Mouse (Mus musculus): ENCODE measurements around the gene Gm3259. TPM values are rescaled to one million over a fixed set of nuclear protein-coding genes. Genes with fewer than 3 reads are reported as not detected.

Gene Gm3259
- total RNA-seq (2023) = not detected

DNA sequence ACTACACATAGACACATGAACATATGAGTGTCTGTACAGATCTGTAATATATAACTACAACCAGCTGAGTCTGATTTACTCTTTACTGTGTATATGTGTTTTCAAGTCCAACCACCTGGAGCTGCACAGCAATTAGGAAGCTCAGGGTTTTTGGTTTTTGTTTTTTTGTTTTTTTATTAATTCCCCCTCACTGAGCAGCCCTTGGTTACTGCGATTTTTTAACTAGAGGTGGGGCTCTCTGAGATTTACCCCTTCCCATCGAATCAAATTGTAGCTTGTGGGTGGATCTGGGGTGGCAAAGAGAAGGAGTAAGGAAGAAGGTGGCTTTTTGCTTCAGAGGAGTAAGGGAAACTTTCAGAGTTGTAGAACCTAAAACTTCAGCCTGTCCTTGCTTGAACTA lies at the start of gene Gm3259:
Gm3259 (plus strand) TSS at position 301 of the 400 bp plus-strand sequence.

DNA sequence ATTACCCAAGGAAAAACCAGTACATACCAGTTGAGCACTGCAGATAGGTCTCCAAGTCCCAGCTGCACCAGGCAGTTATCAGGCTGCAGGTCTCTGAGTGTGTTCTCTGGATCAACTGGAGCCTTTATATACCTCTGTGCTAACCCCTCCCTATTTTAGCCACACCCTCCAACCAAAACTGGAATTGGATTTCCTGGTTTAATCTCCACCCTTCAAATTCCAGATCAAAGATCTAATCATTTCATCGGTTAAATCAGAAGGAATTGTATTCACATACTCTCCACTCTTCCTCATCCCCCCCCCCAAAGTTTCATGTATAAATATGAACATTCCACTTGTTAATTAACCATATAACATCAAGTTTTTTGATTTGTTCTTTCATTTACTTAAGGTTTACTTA lies 33.0 kb upstream of the Gm3259 start, which contains the start of gene Gm10424:
Gm10424 (minus strand) TSS at position 101 of the 400 bp plus-strand sequence.

Other genes starting within 250 kb of the Gm3259 start
- not detected for gene Gm7942, start 199.0 kb upstream of the Gm3259 start, total RNA-seq (2023)
- gene Gm16513, start 123.3 kb upstream of the Gm3259 start, total RNA-seq (2023) = not detected
- gene Gm10424, start 33.1 kb upstream of the Gm3259 start, total RNA-seq (2023) = not detected
- not detected for gene D5Ertd577e, start 150.9 kb downstream of the Gm3259 start, total RNA-seq (2023)
- gene Gm3286, start 204.8 kb downstream of the Gm3259 start, total RNA-seq (2023) = not detected

Data from CD4-positive naive resting alpha-beta T cell, adult 57 days (primary cell).